15 mouse cellular contexts compared by ENCODE assay signal in genomic region chr5:21866750-21867149, GRCm38 (mm10). TPM values are rescaled to one million over a fixed set of nuclear protein-coding genes. Genes with fewer than 3 reads are reported as not detected.
DNase-seq lines count a peak whose midpoint lies in the region; ATAC-seq and TF ChIP-seq lines count a peak whose summit lies in the region.
"Had no signal": no experiment of that assay in that cellular context is flagged by ENCODE, and none has a peak within 500 bp of the region (broad histone marks: within the 10 kb centered on the region; RNA-seq: fewer than 3 reads in every experiment).

No protein-coding gene starts in this region.

- H3K27ac ChIP-seq in lung, embryonic 16.5 days (ENCODE audit: low read length): no peak overlapping the region
- H3K27ac ChIP-seq in lung, postnatal 0 days (ENCODE audit: low read length): no peak overlapping the region
- no peak overlapping the region for H3K27ac ChIP-seq in forebrain, embryonic 12.5 days
- peak overlapping the region; percentile 20; the same call in 1 of the 2 replicates for H3K27ac ChIP-seq in hindbrain, embryonic 14.5 days
- H3K27ac ChIP-seq in neural tube, embryonic 13.5 days (replicated peaks): no peak overlapping the region
- H3K27ac ChIP-seq: layer of hippocampus, adult 2 months; limb, embryonic 13.5 days; liver, embryonic 14.5 days had no signal

- DNase-seq in lung, postnatal 0 days (ENCODE audit: low spot score): no peak
- no peak for DNase-seq in hindbrain, embryonic 14.5 days (ENCODE audit: low spot score)
- no peak for DNase-seq in cerebellum, postnatal 10 days
- DNase-seq in thymus, postnatal 4 days: no peak
- DNase-seq: thymus, postnatal 14 days had no signal

- H3K4me1 ChIP-seq in lung, embryonic 16.5 days (replicated peaks; ENCODE audit: control insufficient read depth, insufficient read depth, low read length): peaks cover 3% of the 10 kb centered on the region; the same call in 1 of the 2 replicates
- no peaks in the 10 kb centered on the region for H3K4me1 ChIP-seq in lung, postnatal 0 days (ENCODE audit: insufficient read depth, low read depth, low read length)
- H3K4me1 ChIP-seq in forebrain, embryonic 12.5 days: peaks cover 14% of the 10 kb centered on the region
- H3K4me1 ChIP-seq in hindbrain, embryonic 14.5 days (replicated peaks; ENCODE audit: control insufficient read depth, insufficient read depth, low read length): peaks cover 6% of the 10 kb centered on the region
- peaks cover 15% of the 10 kb centered on the region for H3K4me1 ChIP-seq in neural tube, embryonic 13.5 days (replicated peaks)

- no peaks in the 10 kb centered on the region for H3K36me3 ChIP-seq in lung, embryonic 16.5 days (ENCODE audit: control insufficient read depth, insufficient read depth, low read length)
- H3K36me3 ChIP-seq in lung, postnatal 0 days (ENCODE audit: insufficient read depth, low read length): no peaks in the 10 kb centered on the region
- no peaks in the 10 kb centered on the region for H3K36me3 ChIP-seq in forebrain, embryonic 12.5 days (replicated peaks)
- no peaks in the 10 kb centered on the region for H3K36me3 ChIP-seq in hindbrain, embryonic 14.5 days (replicated peaks; ENCODE audit: control insufficient read depth, insufficient read depth)
- no peaks in the 10 kb centered on the region for H3K36me3 ChIP-seq in neural tube, embryonic 13.5 days
- H3K36me3 ChIP-seq: G1E; heart, embryonic 12.5 days; limb, embryonic 13.5 days had no signal

- ATAC-seq in lung, embryonic 16.5 days (ENCODE audit: low read depth): 0 out of 2 replicates have a peak, but pooled peaks have one; percentile 4
- ATAC-seq in lung, postnatal 0 days: no peak
- ATAC-seq in forebrain, embryonic 12.5 days (ENCODE audit: low FRiP score): no peak
- ATAC-seq in hindbrain, embryonic 14.5 days (ENCODE audit: low FRiP score): no peak
- no peak for ATAC-seq in neural tube, embryonic 13.5 days (ENCODE audit: low read depth)
- ATAC-seq: intestine, embryonic 16.5 days had no signal

- WGBS in lung, embryonic 16.5 days: 42% methylated on average over 8 of the region's 8 CpGs
- 37% methylated on average over 8 of the region's 8 CpGs for WGBS in lung, postnatal 0 days
- WGBS in forebrain, embryonic 12.5 days: 56% methylated on average over 8 of the region's 8 CpGs
- 73% methylated on average over 8 of the region's 8 CpGs for WGBS in hindbrain, embryonic 14.5 days
- 67% methylated on average over 8 of the region's 8 CpGs for WGBS in neural tube, embryonic 13.5 days

- H3K9ac ChIP-seq in lung, embryonic 16.5 days (ENCODE audit: low read length): no peak overlapping the region
- H3K9ac ChIP-seq in lung, postnatal 0 days (replicated peaks; ENCODE audit: low read depth): no peak overlapping the region
- no peak overlapping the region for H3K9ac ChIP-seq in forebrain, embryonic 12.5 days
- H3K9ac ChIP-seq in hindbrain, embryonic 14.5 days: peak overlapping the region; percentile 21; the same call in 1 of the 2 replicates
- H3K9ac ChIP-seq in neural tube, embryonic 13.5 days: no peak overlapping the region
- H3K9ac ChIP-seq: heart, embryonic 12.5 days; limb, embryonic 13.5 days; liver, embryonic 14.5 days had no signal

- H3K9me3 ChIP-seq in lung, embryonic 16.5 days (ENCODE audit: control insufficient read depth, low read length): no peaks in the 10 kb centered on the region
- no peaks in the 10 kb centered on the region for H3K9me3 ChIP-seq in lung, postnatal 0 days (ENCODE audit: low read length)
- H3K9me3 ChIP-seq in forebrain, embryonic 12.5 days: no peaks in the 10 kb centered on the region
- H3K9me3 ChIP-seq in hindbrain, embryonic 14.5 days (ENCODE audit: control insufficient read depth, low read length): no peaks in the 10 kb centered on the region
- H3K9me3 ChIP-seq in neural tube, embryonic 13.5 days: no peaks in the 10 kb centered on the region
- H3K9me3 ChIP-seq: G1E; heart, embryonic 12.5 days; limb, embryonic 13.5 days had no signal

- TF ChIP-seq EP300 in lung, postnatal 0 days (IDR thresholded peaks at IDR 0.05): no peak

- 0 out of 2 replicates have a peak, but pooled peaks cover 2% of the 10 kb centered on the region for H3K27me3 ChIP-seq in lung, embryonic 16.5 days (ENCODE audit: control insufficient read depth, insufficient read depth, low read depth, low read length)
- H3K27me3 ChIP-seq in lung, postnatal 0 days (replicated peaks; ENCODE audit: insufficient read depth, low read length): no peaks in the 10 kb centered on the region
- 0 out of 2 replicates have a peak, but pooled peaks cover 4% of the 10 kb centered on the region for H3K27me3 ChIP-seq in forebrain, embryonic 12.5 days
- no peaks in the 10 kb centered on the region for H3K27me3 ChIP-seq in hindbrain, embryonic 14.5 days (ENCODE audit: control insufficient read depth, insufficient read depth, low read length)
- peaks cover 8% of the 10 kb centered on the region; the same call in 1 of the 2 replicates for H3K27me3 ChIP-seq in neural tube, embryonic 13.5 days

- no peak overlapping the region for H3K4me3 ChIP-seq in lung, embryonic 16.5 days (ENCODE audit: low read length)
- H3K4me3 ChIP-seq in lung, postnatal 0 days (ENCODE audit: low read depth, low read length): no peak overlapping the region
- H3K4me3 ChIP-seq in forebrain, embryonic 12.5 days (replicated peaks): no peak overlapping the region
- no peak overlapping the region for H3K4me3 ChIP-seq in hindbrain, embryonic 14.5 days (replicated peaks; ENCODE audit: low read length)
- no peak overlapping the region for H3K4me3 ChIP-seq in neural tube, embryonic 13.5 days

- H3K4me2 ChIP-seq in lung, embryonic 16.5 days (ENCODE audit: low read depth, low read length): no peak overlapping the region
- no peak overlapping the region for H3K4me2 ChIP-seq in lung, postnatal 0 days (replicated peaks; ENCODE audit: low read depth, low read length)
- peak overlapping the region; percentile 53; the same call in 1 of the 2 replicates for H3K4me2 ChIP-seq in forebrain, embryonic 12.5 days
- H3K4me2 ChIP-seq in hindbrain, embryonic 14.5 days (replicated peaks): peak overlapping the region; percentile 62
- peak overlapping the region; percentile 57; the same call in 1 of the 2 replicates for H3K4me2 ChIP-seq in neural tube, embryonic 13.5 days

- TF ChIP-seq CTCF in lung, postnatal 0 days (IDR thresholded peaks at IDR 0.05): no peak

RNA-seq across cellular contexts. Expression of gene Slc26a5, which starts 1.3 kb away (rescaled TPM):
- polyA plus RNA-seq in lung, embryonic 16.5 days (2015; fragmentation: Nextera tagmentation; extraction: Ambion mirVana): 0.14 TPM in 1 of 2 replicates, not detected in the other
- not detected in 2 replicates for polyA plus RNA-seq in lung, postnatal 0 days (2015; fragmentation: Nextera tagmentation; extraction: Ambion mirVana)
- polyA plus RNA-seq in forebrain, embryonic 12.5 days (2016; fragmentation: Nextera tagmentation; extraction: Ambion mirVana): 0.19 and 0.26 TPM in 2 replicates
- 0.21 and 0.31 TPM in 2 replicates for polyA plus RNA-seq in hindbrain, embryonic 14.5 days (2014; fragmentation: Nextera tagmentation; extraction: Ambion mirVana)
- not detected in 2 replicates for polyA plus RNA-seq in neural tube, embryonic 13.5 days (2015; fragmentation: Nextera tagmentation; extraction: Ambion mirVana)
- polyA plus RNA-seq: G1E; heart, embryonic 12.5 days; kidney, embryonic 16.5 days; limb, embryonic 13.5 days; liver, embryonic 14.5 days had no signal

Comparison
In these comparisons a context has a peak if more than half of its experiments do, and no peak if none do; other contexts are left out.
1. H3K4me2 ChIP-seq: peak in forebrain, embryonic 12.5 days (single experiment), hindbrain, embryonic 14.5 days (single experiment) and neural tube, embryonic 13.5 days (single experiment); none in lung, embryonic 16.5 days (single experiment) and lung, postnatal 0 days (single experiment).